Mouse (Mus musculus) CD4-positive helper T cell, adult 2 months (primary cell): ENCODE measurements at regions not wholly inside any gene's neighbourhood (a gene's known extent, or its start where the extent isn't known, plus 50 kb on each side); places are given as distances from the start of the nearest gene placed in this dataset.
A peak's percentile ranks its signal among the peaks of the same experiment; 100 is the strongest.
"Not testable (repeated sequence)": the region's sequence is repeated elsewhere in the genome, so short reads cannot be mapped to it uniquely, and the experiment has no call there.

Source experiments
- DNase-seq: peaks from one replicate; pipeline ENCODE4 v3.0.0-alpha.2; 2012; ENCODE audit warnings: low read depth, missing footprints, low spot score

- DNase-seq: not testable (repeated sequence)
Observed at GRCm38 (mm10) chr7:106296912-106297311, 81.8 kb upstream of the Gvin1 start.

DNA sequence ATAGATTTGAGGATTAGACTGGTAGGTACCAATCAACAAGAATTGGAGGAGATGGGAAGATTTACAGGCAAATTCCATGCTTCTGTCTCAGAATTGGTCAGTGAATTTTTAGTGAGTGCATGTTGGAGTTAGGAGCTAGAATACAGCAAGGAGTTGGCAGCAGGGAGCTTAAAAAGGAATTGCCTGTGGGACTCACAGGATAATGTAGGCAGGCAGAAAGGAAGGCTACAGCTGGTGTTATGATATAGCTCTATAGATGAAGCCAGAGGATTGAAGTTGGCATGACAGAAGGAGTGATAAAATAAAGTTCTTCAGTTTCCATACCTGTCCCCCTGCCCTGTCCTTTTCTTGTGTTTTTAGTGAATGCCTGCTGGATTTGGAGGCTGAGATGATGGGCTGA is 69.7 kb upstream of the Gvin1 start:
- not testable (repeated sequence) for DNase-seq

GRCm38 (mm10) chr7:106279946-106280345 is 64.8 kb upstream of the Gvin1 start:
- not testable (repeated sequence) for DNase-seq

DNA sequence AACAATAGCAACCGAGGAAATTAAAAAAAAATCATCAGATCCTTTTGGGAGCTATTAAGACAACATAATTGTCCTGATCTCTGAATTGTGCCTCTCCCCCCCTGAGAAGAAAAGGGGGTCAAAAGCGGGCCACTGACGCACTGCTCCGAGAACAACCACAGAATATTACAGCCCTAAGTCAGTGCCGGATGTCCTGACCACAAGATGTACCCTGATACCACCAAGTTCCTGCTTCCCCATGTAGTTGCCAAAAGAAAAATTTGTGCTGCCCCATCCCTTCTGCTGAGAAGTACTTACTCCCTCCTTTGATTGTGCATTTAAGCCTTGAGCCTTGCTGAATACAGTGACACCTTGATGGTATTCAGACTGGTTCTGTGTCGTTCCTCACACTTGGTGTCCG is 55.8 kb upstream of the Gvin1 start:
- peak; percentile 65 for DNase-seq
